Mouse (Mus musculus): ENCODE results near the gene Hes3. TPM values are rescaled to one million over a fixed set of nuclear protein-coding genes. Genes with fewer than 3 reads are reported as not detected.

Hes3 gene
- total and polyA plus RNA-seq, 3 experiments: not detected

GRCm38 (mm10) chr4:152265791-152266190, 25.7 kb downstream of the Hes3 start:
- intact Hi-C loops (cut with DNase I): no loop called here
- no peaks in the 10 kb centered on the region for H3K36me3 ChIP-seq (ENCODE audit: control insufficient read depth, insufficient read depth, low read length)
- H3K4me1 ChIP-seq (ENCODE audit: control insufficient read depth, insufficient read depth, low read length): peaks cover 18% of the 10 kb centered on the region
- WGBS: 60% methylated on average over 5 of the region's 5 CpGs
- no peak overlapping the region for H3K4me3 ChIP-seq
- no peaks in the 10 kb centered on the region for H3K79me2 ChIP-seq (replicated peaks; ENCODE audit: control insufficient read depth, insufficient read depth, low read length)
- no peak overlapping the region for H3K9ac ChIP-seq (ENCODE audit: low read depth, low read length)
- no peaks in the 10 kb centered on the region for H3K27me3 ChIP-seq (ENCODE audit: control insufficient read depth, insufficient read depth, low read length)
- DNase-seq: no peak
- TF ChIP-seq CTCF (IDR thresholded peaks at IDR 0.05) (no peak), EP300 (IDR thresholded peaks at IDR 0.05; ENCODE audit: insufficient read depth, low read depth, low read length) (no peak), POLR2A (IDR thresholded peaks at IDR 0.05; ENCODE audit: insufficient read depth, low read depth, low read length) (no peak)
- peak overlapping the region; percentile 40 for H3K27ac ChIP-seq

- intact Hi-C loops (cut with DNase I): no loop called here
- 89% methylated on average over 9 of the region's 9 CpGs for whole genome bisulfite sequencing
- H3K9ac ChIP-seq (ENCODE audit: low read depth, low read length): no peak overlapping the region
- DNase-seq: no peak
- H3K27me3 ChIP-seq (ENCODE audit: control insufficient read depth, insufficient read depth, low read length): no peaks in the 10 kb centered on the region
- TF ChIP-seq EP300 (IDR thresholded peaks at IDR 0.05; ENCODE audit: insufficient read depth, low read depth, low read length) (no peak), CTCF (IDR thresholded peaks at IDR 0.05) (peak; percentile 49), POLR2A (IDR thresholded peaks at IDR 0.05; ENCODE audit: insufficient read depth, low read depth, low read length) (no peak)
- no peak overlapping the region for H3K4me3 ChIP-seq
- no peaks in the 10 kb centered on the region for H3K79me2 ChIP-seq (replicated peaks; ENCODE audit: control insufficient read depth, insufficient read depth, low read length)
- peaks cover 20% of the 10 kb centered on the region for H3K4me1 ChIP-seq (ENCODE audit: control insufficient read depth, insufficient read depth, low read length)
- no peak overlapping the region for H3K27ac ChIP-seq
- no peaks in the 10 kb centered on the region for H3K36me3 ChIP-seq (ENCODE audit: control insufficient read depth, insufficient read depth, low read length)
These were observed 26.4 kb downstream of the Hes3 start for GRCm38 (mm10) chr4:152264867-152265568.

- intact Hi-C loops (cut with DNase I): no loop called here
- peaks cover 20% of the 10 kb centered on the region for H3K4me1 ChIP-seq (ENCODE audit: control insufficient read depth, insufficient read depth, low read length)
- 39% methylated on average over 4 of the region's 4 CpGs for WGBS
- no peak overlapping the region for H3K4me3 ChIP-seq
- H3K9ac ChIP-seq (ENCODE audit: low read depth, low read length): no peak overlapping the region
- no peaks in the 10 kb centered on the region for H3K79me2 ChIP-seq (replicated peaks; ENCODE audit: control insufficient read depth, insufficient read depth, low read length)
- TF ChIP-seq POLR2A (IDR thresholded peaks at IDR 0.05; ENCODE audit: insufficient read depth, low read depth, low read length) (no peak), CTCF (IDR thresholded peaks at IDR 0.05) (no peak), EP300 (IDR thresholded peaks at IDR 0.05; ENCODE audit: insufficient read depth, low read depth, low read length) (no peak)
- H3K36me3 ChIP-seq (ENCODE audit: control insufficient read depth, insufficient read depth, low read length): no peaks in the 10 kb centered on the region
- no peak overlapping the region for H3K27ac ChIP-seq
- no peak for DNase-seq
- H3K27me3 ChIP-seq (ENCODE audit: control insufficient read depth, insufficient read depth, low read length): no peaks in the 10 kb centered on the region
These were observed 27.3 kb downstream of the Hes3 start for GRCm38 (mm10) chr4:152264177-152264530.

GRCm38 (mm10) chr4:152263512-152264176, 27.8 kb downstream of the Hes3 start:
- no peaks in the 10 kb centered on the region for H3K36me3 ChIP-seq (ENCODE audit: control insufficient read depth, insufficient read depth, low read length)
- H3K27ac ChIP-seq: no peak overlapping the region; the same call in 1 of the 2 replicates
- H3K4me3 ChIP-seq: no peak overlapping the region
- no peaks in the 10 kb centered on the region for H3K27me3 ChIP-seq (ENCODE audit: control insufficient read depth, insufficient read depth, low read length)
- intact Hi-C loops (cut with DNase I): no loop called here
- H3K79me2 ChIP-seq (replicated peaks; ENCODE audit: control insufficient read depth, insufficient read depth, low read length): no peaks in the 10 kb centered on the region
- no peak overlapping the region for H3K9ac ChIP-seq (ENCODE audit: low read depth, low read length)
- WGBS: 39% methylated on average over 10 of the region's 10 CpGs
- H3K4me1 ChIP-seq (ENCODE audit: control insufficient read depth, insufficient read depth, low read length): peaks cover 20% of the 10 kb centered on the region
- no peak for DNase-seq
- TF ChIP-seq POLR2A (IDR thresholded peaks at IDR 0.05; ENCODE audit: insufficient read depth, low read depth, low read length): no peak
- TF ChIP-seq EP300 (IDR thresholded peaks at IDR 0.05; ENCODE audit: insufficient read depth, low read depth, low read length): no peak
- no peak for TF ChIP-seq CTCF (IDR thresholded peaks at IDR 0.05)

GRCm38 (mm10) chr4:152263089-152263488, 28.4 kb downstream of the Hes3 start:
- intact Hi-C loops (cut with DNase I): no loop called here
- H3K4me1 ChIP-seq (ENCODE audit: control insufficient read depth, insufficient read depth, low read length): peaks cover 18% of the 10 kb centered on the region

GRCm38 (mm10) chr4:152262187-152262586, 29.3 kb downstream of the Hes3 start:
- peak in 1 of 2 experiments; percentile 75 for DNase-seq
- Histone ChIP-seq H3K27ac (peak overlapping the region; percentile 61), H3K4me1 (ENCODE audit: control insufficient read depth, insufficient read depth, low read length) (peaks cover 18% of the 10 kb centered on the region), H3K36me3 (ENCODE audit: control insufficient read depth, insufficient read depth, low read length) (no peaks in the 10 kb centered on the region), H3K9ac (ENCODE audit: low read depth, low read length) (no peak overlapping the region), H3K4me3 (no peak overlapping the region), H3K79me2 (replicated peaks; ENCODE audit: control insufficient read depth, insufficient read depth, low read length) (no peaks in the 10 kb centered on the region), H3K27me3 (ENCODE audit: control insufficient read depth, insufficient read depth, low read length) (no peaks in the 10 kb centered on the region)
- WGBS: 32% methylated on average over 9 of the region's 9 CpGs
- TF ChIP-seq CTCF (IDR thresholded peaks at IDR 0.05): no peak
- peak; percentile 47; the same call in 1 of the 2 replicates for TF ChIP-seq EP300 (IDR thresholded peaks at IDR 0.05; ENCODE audit: insufficient read depth, low read depth, low read length)
- intact Hi-C loops (cut with DNase I): no loop called here

More at GRCm38 (mm10) chr4:152263089-152263488, 28.4 kb downstream of the Hes3 start:
- Histone ChIP-seq H3K9ac (ENCODE audit: low read depth, low read length) (no peak overlapping the region), H3K4me3 (no peak overlapping the region), H3K79me2 (replicated peaks; ENCODE audit: control insufficient read depth, insufficient read depth, low read length) (no peaks in the 10 kb centered on the region), H3K27me3 (ENCODE audit: control insufficient read depth, insufficient read depth, low read length) (no peaks in the 10 kb centered on the region), H3K27ac (peak overlapping the region; percentile 61), H3K36me3 (ENCODE audit: control insufficient read depth, insufficient read depth, low read length) (no peaks in the 10 kb centered on the region)
- 74% methylated on average over 9 of the region's 9 CpGs for WGBS
- no peak for DNase-seq
- TF ChIP-seq CTCF (IDR thresholded peaks at IDR 0.05) (no peak), EP300 (IDR thresholded peaks at IDR 0.05; ENCODE audit: insufficient read depth, low read depth, low read length) (no peak), POLR2A (IDR thresholded peaks at IDR 0.05; ENCODE audit: insufficient read depth, low read depth, low read length) (no peak)
